In the genomic region with DNA sequence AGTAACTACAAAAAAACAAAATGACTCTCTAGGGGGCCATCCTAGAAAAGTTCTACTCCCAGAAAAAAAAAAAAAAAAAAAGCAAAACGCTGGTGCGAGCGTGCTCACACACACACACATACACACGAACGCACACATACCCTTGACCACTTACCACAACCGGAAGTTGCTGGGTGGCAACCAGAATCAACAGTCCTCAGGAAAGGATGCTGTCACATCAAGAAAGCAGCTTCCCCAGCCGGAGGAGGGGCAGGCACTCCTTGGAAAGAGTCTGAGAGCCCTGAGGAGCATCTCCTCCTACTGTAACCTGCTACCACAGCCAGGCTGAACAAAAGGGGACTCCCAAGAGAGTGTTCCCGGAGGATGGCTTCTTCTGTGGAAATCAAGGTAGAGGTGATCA, we compare ENCODE assay signal across 12 mouse cellular contexts. TPM values are rescaled to one million over a fixed set of nuclear protein-coding genes. Genes with fewer than 3 reads are reported as not detected.
DNase-seq lines count a peak whose midpoint lies in the region; ATAC-seq lines count a peak whose summit lies in the region.
"Had no signal": no experiment of that assay in that cellular context is flagged by ENCODE, and none has a peak within 500 bp of the region (broad histone marks: within the 10 kb centered on the region; RNA-seq: fewer than 3 reads in every experiment).

No protein-coding gene starts in this region.

- 66% methylated on average over 8 of the region's 8 CpGs for WGBS in kidney, embryonic 15.5 days

- ATAC-seq in kidney, embryonic 15.5 days (replicated peaks; ENCODE audit: low FRiP score), result no peak

- DNase-seq in kidney, postnatal 10 days, result peak; percentile 11
- peak; percentile 83 for DNase-seq in T-cell, adult 2 months (ENCODE audit: low spot score)
- peak; percentile 68 for DNase-seq in lung, postnatal 36 days
- DNase-seq in thymus, postnatal 10 days (ENCODE audit: low spot score in 2 of 2), result peak; percentile 17 to 38
- no peak for DNase-seq in neural tube, embryonic 10.5 days (ENCODE audit: extremely low spot score, low spot score)
- no peak for DNase-seq in frontal cortex, postnatal 36 days (ENCODE audit: low spot score in 2 of 2)
- DNase-seq in embryo, embryonic 10 days (ENCODE audit: low spot score), result no peak
- DNase-seq: adrenal gland, adult 8-10 months; cerebellum, adult 9-11 months; kidney, adult 8-10 months had no signal

- H3K36me3 ChIP-seq in kidney, embryonic 15.5 days, result no peaks in the 10 kb centered on the region
- H3K36me3 ChIP-seq: heart, embryonic 15.5 days had no signal

- no peak overlapping the region for H3K9ac ChIP-seq in kidney, embryonic 15.5 days
- H3K9ac ChIP-seq: heart, embryonic 15.5 days had no signal

- no peak overlapping the region for H3K4me3 ChIP-seq in kidney, embryonic 15.5 days (replicated peaks)
- H3K4me3 ChIP-seq: heart, embryonic 15.5 days had no signal

- H3K4me2 ChIP-seq in kidney, embryonic 15.5 days, result no peak overlapping the region
- H3K4me2 ChIP-seq: heart, embryonic 15.5 days had no signal

- no peak overlapping the region for H3K27ac ChIP-seq in kidney, embryonic 15.5 days
- H3K27ac ChIP-seq: heart, embryonic 15.5 days had no signal

- no peaks in the 10 kb centered on the region for H3K4me1 ChIP-seq in kidney, embryonic 15.5 days
- H3K4me1 ChIP-seq: heart, embryonic 15.5 days had no signal

- no peaks in the 10 kb centered on the region for H3K27me3 ChIP-seq in kidney, embryonic 15.5 days
- H3K27me3 ChIP-seq: heart, embryonic 15.5 days had no signal

- H3K9me3 ChIP-seq in kidney, embryonic 15.5 days (replicated peaks), result no peaks in the 10 kb centered on the region
- H3K9me3 ChIP-seq: heart, embryonic 15.5 days had no signal

RNA-seq across cellular contexts. Expression of a gene that starts 0.7 kb away (rescaled TPM):
- 0.18 and 0.54 TPM in 2 replicates for polyA plus RNA-seq in kidney, embryonic 15.5 days (2015; fragmentation: Nextera tagmentation; extraction: Ambion mirVana)

RNA-seq across cellular contexts. Expression of a gene that starts 52.5 kb away (rescaled TPM):
- 32.9 and 35.3 TPM in 2 replicates for polyA plus RNA-seq in kidney, embryonic 15.5 days (2015; fragmentation: Nextera tagmentation; extraction: Ambion mirVana)

Comparison
In these comparisons a context has a peak if more than half of its experiments do, and no peak if none do; other contexts are left out.
1. DNase-seq: peak in kidney, postnatal 10 days (single experiment), T-cell, adult 2 months (single experiment), lung, postnatal 36 days (single experiment) and thymus, postnatal 10 days (2 of 2); none in neural tube, embryonic 10.5 days (single experiment), frontal cortex, postnatal 36 days (0 of 2) and embryo, embryonic 10 days (single experiment).